Mouse (Mus musculus) cerebellum, adult 11 months (tissue): ENCODE measurements around the gene Arnt2.

ENCODE experiments used
- DNase-seq: peaks from one replicate; pipeline ENCODE4 v3.0.0; 2022

Arnt2 gene

DNA sequence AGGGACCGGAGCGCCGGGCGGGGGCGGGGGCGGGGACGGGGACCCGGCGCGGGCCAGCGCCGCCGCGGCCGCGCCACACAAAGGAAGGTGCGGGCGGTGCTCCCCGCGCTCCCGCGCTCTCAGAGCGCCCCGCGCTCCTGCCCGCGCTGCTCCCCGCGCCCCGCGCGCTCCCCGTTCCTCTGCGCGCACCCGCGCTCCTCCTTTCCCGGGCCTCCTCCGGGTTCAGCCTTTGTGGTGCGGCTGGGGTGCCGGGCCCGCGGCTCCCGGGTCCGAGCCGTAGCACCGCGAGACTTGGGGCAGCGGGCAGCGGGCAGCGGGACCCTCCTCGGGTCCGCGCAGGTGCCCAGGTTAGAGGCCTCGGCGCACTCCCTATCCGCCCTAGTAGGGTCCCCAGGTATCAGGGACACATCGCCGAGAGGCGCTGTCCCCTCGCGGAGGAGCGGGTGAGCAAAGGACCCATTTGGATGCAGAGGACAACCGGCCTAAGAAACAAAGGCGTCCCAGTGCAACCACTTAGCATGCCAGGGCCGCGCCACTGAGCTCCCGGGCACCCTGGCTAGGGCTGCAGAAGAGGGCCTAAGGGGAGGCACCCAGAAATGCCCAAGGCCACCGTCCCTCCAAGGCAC, at the start of gene Arnt2:
Gene Arnt2 (minus strand): TSS at position 281 of the 626 bp plus-strand sequence.
- DNase-seq: peak; percentile 61

DNA sequence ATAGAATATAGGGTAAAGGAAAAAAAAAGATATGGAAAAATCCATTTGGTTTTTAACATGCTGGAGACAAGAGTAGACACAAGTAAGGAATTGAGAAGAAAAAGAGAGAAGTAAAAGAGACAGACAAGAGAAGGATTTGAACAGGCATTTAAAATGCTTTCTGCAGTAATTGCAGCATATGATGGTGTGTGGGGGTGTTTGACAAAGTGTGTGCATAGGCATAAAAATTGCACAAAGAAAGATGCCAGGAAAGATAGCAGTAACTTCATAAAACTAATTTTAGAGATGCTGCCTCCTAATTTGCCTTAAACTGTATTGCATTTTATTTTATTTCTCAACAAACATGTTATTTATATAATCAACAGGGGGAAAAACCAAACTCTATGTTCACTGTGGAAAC, 41.7 kb upstream of the Arnt2 start:
- no peak for DNase-seq

GRCm38 (mm10) chr7:84449066-84449465, 39.1 kb upstream of the Arnt2 start:
- DNase-seq: no peak

- no peak for DNase-seq
Measured at GRCm38 (mm10) chr7:84448512-84448911, 38.5 kb upstream of the Arnt2 start.

DNA sequence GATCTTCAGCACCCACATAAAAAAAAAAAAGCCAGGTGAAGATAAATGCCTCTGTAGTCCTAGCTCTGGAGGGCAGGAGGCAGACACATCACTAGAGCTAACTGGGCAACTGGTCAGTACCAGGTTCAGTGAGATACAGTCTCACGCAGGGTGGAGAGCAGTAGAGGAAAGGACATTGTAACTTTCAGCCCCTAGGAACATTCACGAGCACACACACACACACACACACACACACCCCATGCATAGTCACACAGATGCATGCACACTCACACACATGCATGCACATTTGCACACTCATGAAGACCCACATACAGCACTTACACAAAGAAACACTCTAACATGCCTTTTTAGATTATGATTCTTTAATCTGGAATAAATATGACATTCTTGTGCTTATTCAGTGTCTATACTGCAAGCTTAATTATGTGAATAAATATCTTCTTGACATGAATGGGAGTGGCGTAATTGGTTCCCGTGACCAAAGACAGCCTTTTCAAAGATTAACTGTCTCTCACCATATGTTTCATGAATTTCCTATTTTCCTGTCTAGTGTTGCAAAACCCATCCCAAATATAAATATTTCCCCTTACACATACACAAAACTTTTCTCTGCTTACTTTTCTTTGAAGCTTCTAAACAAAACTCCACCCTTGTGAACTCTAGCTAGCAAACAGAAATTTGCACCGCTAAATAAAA, 37.9 kb upstream of the Arnt2 start:
- DNase-seq: no peak

DNA sequence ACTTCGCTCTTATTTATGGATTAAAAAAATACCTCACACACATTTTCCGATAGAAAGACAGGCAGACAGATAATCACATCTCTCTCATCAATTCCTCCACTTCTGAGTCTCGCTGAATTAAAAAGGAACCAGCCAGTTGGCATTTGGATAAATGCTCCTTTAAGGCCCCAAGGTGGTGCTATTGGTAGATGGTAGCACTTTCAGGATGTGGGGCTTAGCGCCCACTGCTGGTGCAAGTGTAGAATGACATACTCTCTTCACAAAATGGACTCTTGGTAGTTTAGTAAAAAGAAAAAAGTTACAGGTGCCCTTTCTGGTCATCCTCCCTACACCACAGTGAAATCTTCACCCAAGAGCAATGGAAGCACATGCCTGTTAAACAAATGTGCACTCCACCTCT, 37.1 kb upstream of the Arnt2 start:
- DNase-seq: peak; percentile 15

DNA sequence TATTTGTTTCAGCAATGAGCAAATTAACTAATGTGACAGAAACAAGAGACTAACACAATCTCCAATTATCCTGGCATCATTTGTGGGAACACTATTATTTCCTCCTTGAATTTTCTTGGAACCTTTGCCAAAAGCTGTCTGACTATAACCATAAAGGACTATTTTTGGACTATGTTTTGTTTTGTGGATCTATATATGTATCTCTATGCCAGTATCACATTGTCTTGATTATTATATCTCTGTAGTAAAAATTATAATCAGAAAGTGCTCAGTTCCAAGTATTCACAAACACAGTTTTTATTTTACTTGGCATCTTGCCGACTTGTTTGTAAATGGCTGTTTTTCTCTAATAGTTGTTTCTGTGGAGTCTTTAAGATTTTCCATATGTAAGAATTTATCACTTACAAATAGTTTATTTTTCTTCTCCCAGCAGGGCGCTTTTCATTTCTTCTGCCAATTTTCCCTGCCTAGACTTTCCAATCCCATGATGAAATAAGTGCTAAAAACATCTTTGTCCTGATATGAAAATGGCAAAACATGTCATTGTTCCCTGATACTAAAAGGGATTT, 32.5 kb upstream of the Arnt2 start:
- no peak for DNase-seq

DNA sequence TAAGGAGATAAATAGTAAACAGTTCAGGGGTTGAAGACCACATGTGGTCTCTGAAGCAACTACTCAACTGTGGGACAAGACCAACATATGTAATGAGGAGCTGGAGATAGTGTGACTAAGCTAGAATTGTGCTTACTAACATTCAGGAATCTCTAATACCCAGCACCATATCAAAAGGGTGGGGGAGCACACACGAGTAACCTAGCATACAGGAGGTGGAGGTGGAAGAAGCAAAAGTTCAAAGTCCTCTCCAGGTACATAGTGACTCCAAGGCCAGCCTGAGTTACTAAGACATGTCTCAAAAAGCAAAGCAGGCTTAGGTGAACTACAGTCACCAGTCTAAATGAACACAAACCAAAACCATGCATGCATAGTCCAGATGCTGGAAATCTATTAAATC, 29.6 kb upstream of the Arnt2 start:
- no peak for DNase-seq

DNA sequence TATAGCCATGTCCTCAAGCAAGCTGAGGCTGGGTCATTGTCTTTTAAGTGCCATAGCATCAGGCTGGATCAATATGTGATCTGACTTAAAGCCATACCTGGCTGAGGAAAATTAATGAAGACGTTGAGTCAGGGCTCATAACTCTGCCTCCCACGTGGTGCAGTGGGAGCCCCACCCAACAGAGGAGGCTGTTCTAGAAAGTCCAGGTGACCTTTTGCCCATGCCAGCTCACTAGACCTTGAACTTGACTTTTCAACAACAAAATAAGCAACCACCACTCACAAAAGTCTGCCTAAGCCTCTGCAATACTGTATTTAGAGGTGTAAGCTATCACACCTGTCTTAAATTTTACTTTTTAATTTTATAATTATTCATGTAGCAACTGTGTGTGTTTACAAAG, 24.9 kb upstream of the Arnt2 start:
- DNase-seq: no peak

- no peak for DNase-seq
Measured at GRCm38 (mm10) chr7:84432151-84432550, 22.2 kb upstream of the Arnt2 start.

DNA sequence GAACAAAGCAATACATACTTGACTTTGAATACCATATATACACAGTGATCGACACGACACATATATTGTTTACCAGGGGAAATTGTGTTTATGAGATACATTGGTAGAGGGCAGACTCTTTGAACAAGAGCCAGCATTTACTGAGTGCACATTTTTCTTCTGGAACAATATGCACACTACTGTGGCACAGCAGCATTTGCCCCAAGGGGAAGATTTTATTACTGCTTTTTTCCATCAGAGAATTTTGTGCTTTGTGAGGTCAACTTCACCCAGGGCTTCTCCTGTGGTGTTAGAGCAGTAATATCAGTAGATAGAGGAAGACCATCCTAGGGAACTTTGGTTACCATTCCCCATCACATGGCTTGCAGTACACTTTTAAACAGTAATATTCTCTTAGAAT, 17.2 kb upstream of the Arnt2 start:
- DNase-seq: no peak

DNA sequence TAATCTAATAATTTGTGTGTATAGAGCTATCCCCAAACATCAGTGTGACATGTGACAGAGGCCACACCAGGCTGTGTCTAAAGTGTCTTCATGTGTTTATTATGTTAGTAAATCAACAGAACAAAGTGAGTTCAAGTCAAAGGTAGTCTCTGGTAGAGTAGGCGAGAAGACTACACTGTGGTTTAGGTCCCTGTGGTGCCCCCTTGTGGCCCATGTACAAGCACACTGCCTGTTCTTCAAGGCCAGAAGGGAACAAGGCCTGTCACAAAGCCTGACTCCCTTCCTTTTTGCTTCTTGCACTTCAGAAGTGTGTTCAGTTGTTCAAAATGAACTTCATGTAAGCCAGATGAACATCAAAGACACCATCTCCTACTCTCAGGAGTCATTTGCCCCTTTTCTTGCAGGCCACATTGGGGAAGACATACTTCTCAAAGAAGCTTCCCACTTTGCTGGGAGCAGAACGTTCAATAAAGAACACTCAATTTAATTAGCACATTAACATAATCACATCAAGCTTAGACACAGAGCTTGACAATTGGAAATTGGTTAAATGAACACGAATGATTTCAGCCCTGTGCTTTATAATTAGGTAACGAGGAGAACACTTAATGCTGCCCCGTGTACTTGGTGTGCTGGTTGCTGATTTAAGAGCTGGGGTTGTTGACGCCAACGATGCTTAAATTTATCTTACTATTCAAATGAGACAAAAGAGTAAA, 14.9 kb upstream of the Arnt2 start:
- no peak for DNase-seq

GRCm38 (mm10) chr7:84421753-84422152, 11.8 kb upstream of the Arnt2 start:
- DNase-seq: no peak

GRCm38 (mm10) chr7:84421291-84421665, 11.3 kb upstream of the Arnt2 start:
- DNase-seq: no peak

DNA sequence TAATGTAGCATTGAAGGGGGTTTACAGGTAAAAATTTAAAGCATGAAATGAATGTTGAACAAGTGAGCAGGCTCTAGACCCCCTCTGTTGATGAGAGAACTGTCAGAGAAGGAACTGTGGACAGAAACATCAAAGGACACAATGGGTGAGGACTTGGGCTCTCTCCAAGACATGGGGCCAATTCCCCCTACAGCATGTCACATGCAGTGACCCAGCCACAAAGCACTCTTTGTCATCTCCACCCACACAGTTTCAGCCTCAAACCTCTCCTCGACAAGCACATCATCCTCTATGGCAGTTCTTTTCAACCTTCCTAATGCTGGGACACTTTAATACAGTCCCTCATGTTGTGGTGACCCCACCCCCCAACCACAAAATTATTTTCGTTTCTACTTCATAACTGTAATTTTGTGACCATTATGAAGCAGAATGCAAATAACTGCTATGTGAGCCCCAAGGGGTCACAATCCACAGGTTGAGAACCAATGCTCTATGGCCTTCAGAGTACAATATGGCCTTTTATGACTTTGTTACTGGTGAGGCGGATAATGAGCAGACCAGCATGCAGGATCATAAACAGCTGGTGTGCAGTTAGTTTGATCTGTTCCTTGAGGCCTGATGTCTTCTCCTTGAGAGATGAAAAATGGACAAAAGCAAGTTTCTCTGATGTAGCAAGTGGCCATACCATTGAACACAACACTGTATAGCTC, 10.8 kb upstream of the Arnt2 start:
- no peak for DNase-seq

DNA sequence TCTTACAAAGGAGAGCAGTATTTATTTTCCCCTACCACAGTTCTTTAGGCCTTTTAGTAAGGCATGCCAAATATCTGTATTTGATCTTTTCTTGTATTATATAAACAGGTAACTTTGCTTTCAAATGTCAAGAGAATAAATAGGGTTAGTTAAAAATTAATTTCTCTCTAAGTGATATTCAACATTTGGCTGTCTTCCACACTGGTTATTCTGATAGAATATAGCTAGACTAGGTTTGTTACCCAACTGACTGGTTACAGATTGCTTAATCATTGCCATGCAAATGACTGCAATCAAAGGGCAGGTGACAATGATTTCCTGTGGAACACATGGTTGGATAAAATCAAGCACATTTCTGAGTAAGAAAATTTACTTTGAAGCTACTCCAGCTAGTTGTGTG, 7.5 kb upstream of the Arnt2 start:
- no peak for DNase-seq

- DNase-seq: no peak
Measured at GRCm38 (mm10) chr7:84412570-84412969, 2.6 kb upstream of the Arnt2 start.

DNA sequence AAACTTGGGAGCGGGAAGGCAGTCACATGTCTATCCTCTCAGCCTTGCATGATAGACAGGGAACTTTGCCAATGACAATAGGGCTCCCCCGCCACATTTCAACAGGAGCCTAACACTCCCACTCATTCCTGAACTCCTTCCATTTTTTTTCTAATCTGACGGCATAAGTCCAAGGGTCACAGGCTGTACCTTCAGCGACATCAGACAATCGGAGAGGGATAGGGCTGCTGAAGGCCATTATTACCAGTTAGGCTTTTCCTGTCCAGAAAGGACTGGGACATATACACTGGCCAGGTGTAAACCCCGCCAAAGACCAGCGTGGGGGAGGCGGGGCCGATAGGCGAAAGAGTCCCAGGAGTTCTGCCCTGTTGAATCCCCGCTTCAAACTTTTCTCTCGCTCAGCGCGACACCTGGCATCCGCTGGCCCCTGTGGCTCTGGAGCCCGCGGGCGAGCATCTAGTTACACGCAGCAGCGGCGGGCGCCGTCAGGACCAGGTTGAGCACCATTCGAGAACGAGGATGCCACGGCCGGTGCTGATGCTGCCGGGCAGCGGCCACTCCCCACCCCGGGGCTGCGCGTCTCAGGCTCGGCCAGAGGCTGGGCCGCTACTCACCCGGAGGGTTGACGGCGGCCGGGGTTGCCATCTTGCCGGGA, 608 bp downstream of the Arnt2 start:
- DNase-seq: no peak

DNA sequence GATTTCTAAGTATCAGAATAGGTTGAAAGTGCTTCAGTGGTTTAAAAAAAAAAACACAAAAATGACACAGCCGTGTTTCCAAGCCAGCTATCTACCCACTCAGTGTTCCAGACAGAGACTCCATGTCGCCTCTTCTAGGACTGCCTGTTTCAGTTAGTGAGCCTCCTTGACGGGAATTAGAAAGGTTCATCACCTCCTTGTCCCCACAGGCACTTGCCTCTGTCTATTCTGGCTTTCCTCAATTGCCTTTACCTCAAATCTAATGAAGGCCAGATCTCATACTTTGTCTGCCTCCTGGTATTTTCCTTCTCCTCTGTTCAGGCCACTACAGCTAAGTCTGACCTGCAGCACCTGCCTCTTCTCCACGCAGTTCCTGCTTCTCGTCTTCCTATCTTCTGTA, 1.7 kb downstream of the Arnt2 start:
- DNase-seq: no peak

GRCm38 (mm10) chr7:84403371-84403770, 6.6 kb downstream of the Arnt2 start:
- no peak for DNase-seq

GRCm38 (mm10) chr7:84401641-84402455, 8.1 kb downstream of the Arnt2 start:
- no peak for DNase-seq

GRCm38 (mm10) chr7:84397320-84397719, 12.7 kb downstream of the Arnt2 start:
- no peak for DNase-seq
